Mouse (Mus musculus) heart, embryonic 13.5 days (tissue): Measurements from ENCODE around the gene Cfap73. TPM values are rescaled to one million over a fixed set of nuclear protein-coding genes. Genes with fewer than 3 reads are reported as not detected.
A peak's percentile ranks its signal among the peaks of the same experiment; 100 is the strongest.

Experiments
- ATAC-seq: fragments of 200-750 bp; cut with Nextera tagmentation; 2 replicates; pipeline ENCODE4 v1.8.0; 2017; ENCODE audit warnings: moderate TSS enrichment; ENCODE audit not compliant: insufficient number of reproducible peaks, low FRiP score, low TSS enrichment; ENCODE audit errors: extremely low read depth
- H3K27ac ChIP-seq: fragments of 300-500 bp; sonication (generic); replicated peaks from 2 replicates; pipeline ENCODE4 v1.5.1; 2015; ENCODE audit warnings: moderate library complexity, mild to moderate bottlenecking, inconsistent platforms
- H3K27me3 ChIP-seq: fragments of 300-500 bp; sonication (generic); replicated peaks from 2 replicates; pipeline ENCODE4 v1.6.1; 2015; ENCODE audit warnings: mild to moderate bottlenecking, inconsistent platforms
- H3K36me3 ChIP-seq: fragments of 300-500 bp; sonication (generic); 2 replicates; pipeline ENCODE4 v1.6.1; 2015; ENCODE audit warnings: mild to moderate bottlenecking, inconsistent platforms
- H3K4me1 ChIP-seq: fragments of 300-500 bp; sonication (generic); 2 replicates; pipeline ENCODE4 v1.6.1; 2015; ENCODE audit warnings: inconsistent platforms
- H3K4me2 ChIP-seq: fragments of 300-500 bp; sonication (generic); 2 replicates; pipeline ENCODE4 v1.6.1; 2015; ENCODE audit warnings: inconsistent platforms, mild to moderate bottlenecking, moderate library complexity
- H3K4me3 ChIP-seq: fragments of 300-500 bp; sonication (generic); 2 replicates; pipeline ENCODE4 v1.5.1; 2015; ENCODE audit warnings: moderate library complexity, mild to moderate bottlenecking, inconsistent platforms
- H3K9ac ChIP-seq: fragments of 300-500 bp; sonication (generic); 2 replicates; pipeline ENCODE4 v1.6.1; 2015; ENCODE audit warnings: inconsistent platforms, mild to moderate bottlenecking, moderate library complexity
- H3K9me3 ChIP-seq: fragments of 300-500 bp; sonication (generic); 2 replicates; pipeline ENCODE4 v1.6.1; 2016; ENCODE audit warnings: inconsistent platforms
- WGBS: fragments of 180-500 bp; shearing (Covaris S2); methylation state at CpG from one replicate; pipeline ENCODE4 v1.1.7; 2015; ENCODE audit warnings: mixed read lengths; 5-methylcytosine and 5-hydroxymethylcytosine counted together
- polyA plus RNA-seq: library from polyadenylated mRNA; unstranded; fragments of >200 nt; fragmentation: Nextera tagmentation; extraction: Ambion mirVana; gene quantifications from 2 replicates; pipeline ENCODE4 v1.2.1, GENCODE M21; 2015

Cfap73 gene
- polyA plus RNA-seq, 1 experiment from 2014 or later = not detected

DNA sequence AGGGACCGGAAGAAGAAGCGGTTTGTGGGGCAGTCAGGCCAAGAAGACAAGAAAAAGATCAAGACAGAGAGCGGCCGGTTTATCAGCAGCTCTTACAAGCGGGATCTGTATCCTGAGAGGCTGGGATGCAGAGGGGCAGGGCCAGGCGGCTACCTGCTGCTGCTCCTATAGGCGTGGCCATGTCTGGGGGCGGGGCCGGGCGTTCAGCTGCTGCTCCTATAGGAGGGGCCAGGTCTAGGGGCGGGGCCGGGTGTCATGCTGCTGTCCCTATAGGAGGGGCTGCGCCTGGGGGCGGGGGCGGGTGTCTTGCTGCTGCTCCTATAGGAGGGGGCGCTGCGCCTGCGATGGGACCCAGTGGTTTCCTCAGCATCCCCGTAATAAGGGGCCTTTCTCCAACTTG is 7.6 kb downstream of the Cfap73 start:
- H3K36me3 ChIP-seq = peaks cover 74% of the 10 kb centered on the region
- no peaks in the 10 kb centered on the region for H3K9me3 ChIP-seq
- 42% methylated on average over 19 of the region's 19 CpGs for WGBS
- peaks cover 12% of the 10 kb centered on the region for H3K27me3 ChIP-seq
- peaks cover 27% of the 10 kb centered on the region for H3K4me1 ChIP-seq
- H3K4me2 ChIP-seq = no peak overlapping the region
- no peak overlapping the region for H3K4me3 ChIP-seq
- H3K9ac ChIP-seq = no peak overlapping the region
- no peak for ATAC-seq
- H3K27ac ChIP-seq = no peak overlapping the region

DNA sequence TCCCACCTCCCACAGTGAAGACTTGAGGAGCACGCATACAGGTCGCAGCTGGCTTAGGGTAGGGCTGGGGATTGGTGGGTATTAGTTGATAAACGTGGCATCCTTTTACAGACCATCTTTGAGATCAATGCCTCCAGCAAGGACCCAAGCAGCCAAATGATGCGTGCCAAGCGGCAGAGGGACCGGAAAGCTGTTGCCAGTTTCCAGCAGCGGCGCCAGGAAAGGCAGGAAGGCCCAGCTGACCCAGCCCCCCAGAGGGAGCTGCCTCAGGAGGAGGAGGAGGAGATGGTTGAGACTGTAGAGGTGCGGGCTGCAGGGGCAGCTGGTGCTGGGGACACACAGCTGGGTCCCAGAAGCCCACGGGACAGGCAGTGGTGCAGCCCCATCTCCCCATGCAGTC is 9.6 kb downstream of the Cfap73 start:
- WGBS = 91% methylated on average over 10 of the region's 10 CpGs
- peaks cover 19% of the 10 kb centered on the region for H3K4me1 ChIP-seq
- no peak overlapping the region for H3K4me2 ChIP-seq
- H3K36me3 ChIP-seq = peaks cover 93% of the 10 kb centered on the region
- no peak overlapping the region for H3K4me3 ChIP-seq
- H3K27me3 ChIP-seq = no peaks in the 10 kb centered on the region
- ATAC-seq = no peak
- no peak overlapping the region for H3K27ac ChIP-seq
- H3K9me3 ChIP-seq = no peaks in the 10 kb centered on the region
- H3K9ac ChIP-seq = no peak overlapping the region

DNA sequence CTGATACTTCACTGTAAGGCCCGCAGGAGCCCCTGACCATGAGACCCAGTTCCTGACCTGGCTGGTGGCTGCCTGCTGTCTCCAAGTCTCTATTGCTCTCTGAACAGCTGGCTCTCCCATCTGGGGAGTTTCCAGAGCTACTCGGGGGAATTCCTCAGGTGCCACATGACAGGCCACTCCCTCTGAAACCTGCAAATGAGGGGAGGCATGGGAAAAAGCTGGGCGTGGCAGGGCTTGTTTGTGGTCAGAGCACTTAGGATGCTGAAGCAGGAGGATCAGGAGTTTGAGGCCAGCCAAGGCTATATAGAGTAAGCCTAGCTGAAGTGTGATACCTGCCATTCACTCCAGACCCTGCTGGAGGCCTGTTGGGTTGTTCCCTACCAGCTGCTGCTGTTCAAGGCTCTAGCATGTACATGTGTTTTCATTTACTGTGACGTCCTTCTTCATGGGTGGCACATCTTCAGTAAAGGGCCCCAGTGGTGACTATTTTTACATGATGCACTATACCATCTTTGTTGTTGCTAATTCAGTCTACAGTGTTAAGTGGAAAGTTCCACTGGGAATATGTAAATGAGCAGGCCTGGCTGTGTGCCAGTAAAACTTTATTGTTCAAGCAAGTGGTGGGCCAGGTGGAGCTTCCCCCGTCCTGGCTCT is 11.7 kb downstream of the Cfap73 start:
- Histone ChIP-seq H3K9ac (no peak overlapping the region), H3K27me3 (no peaks in the 10 kb centered on the region), H3K4me2 (no peak overlapping the region), H3K9me3 (no peaks in the 10 kb centered on the region), H3K36me3 (peaks cover 100% of the 10 kb centered on the region), H3K27ac (no peak overlapping the region), H3K4me3 (no peak overlapping the region), H3K4me1 (peaks cover 9% of the 10 kb centered on the region)
- 81% methylated on average over 5 of the region's 5 CpGs for WGBS
- ATAC-seq = no peak

DNA sequence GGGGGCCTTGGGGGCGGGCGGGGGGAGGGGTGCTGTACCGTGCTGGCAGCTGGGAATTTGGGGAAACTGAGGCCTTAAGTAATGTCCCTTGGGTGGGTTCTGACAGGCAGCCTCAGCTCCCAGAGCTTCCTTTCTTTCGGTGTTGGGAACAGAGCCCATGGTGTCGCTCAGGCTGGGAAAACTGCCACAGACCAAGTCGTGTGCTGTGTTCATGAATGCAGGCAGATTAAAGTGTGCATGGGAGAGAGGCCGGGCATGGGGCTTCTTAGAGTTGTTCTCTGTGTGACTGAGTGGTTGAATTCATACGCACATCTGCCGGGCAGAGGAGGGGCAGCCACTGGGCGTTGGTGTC is 12.2 kb downstream of the Cfap73 start:
- Histone ChIP-seq H3K36me3 (peaks cover 100% of the 10 kb centered on the region), H3K9me3 (no peaks in the 10 kb centered on the region), H3K9ac (no peak overlapping the region; the same call in 1 of the 2 replicates), H3K4me3 (no peak overlapping the region), H3K27ac (no peak overlapping the region), H3K4me1 (peaks cover 9% of the 10 kb centered on the region), H3K27me3 (no peaks in the 10 kb centered on the region), H3K4me2 (no peak overlapping the region)
- WGBS = 91% methylated on average over 10 of the region's 10 CpGs
- no peak for ATAC-seq

DNA sequence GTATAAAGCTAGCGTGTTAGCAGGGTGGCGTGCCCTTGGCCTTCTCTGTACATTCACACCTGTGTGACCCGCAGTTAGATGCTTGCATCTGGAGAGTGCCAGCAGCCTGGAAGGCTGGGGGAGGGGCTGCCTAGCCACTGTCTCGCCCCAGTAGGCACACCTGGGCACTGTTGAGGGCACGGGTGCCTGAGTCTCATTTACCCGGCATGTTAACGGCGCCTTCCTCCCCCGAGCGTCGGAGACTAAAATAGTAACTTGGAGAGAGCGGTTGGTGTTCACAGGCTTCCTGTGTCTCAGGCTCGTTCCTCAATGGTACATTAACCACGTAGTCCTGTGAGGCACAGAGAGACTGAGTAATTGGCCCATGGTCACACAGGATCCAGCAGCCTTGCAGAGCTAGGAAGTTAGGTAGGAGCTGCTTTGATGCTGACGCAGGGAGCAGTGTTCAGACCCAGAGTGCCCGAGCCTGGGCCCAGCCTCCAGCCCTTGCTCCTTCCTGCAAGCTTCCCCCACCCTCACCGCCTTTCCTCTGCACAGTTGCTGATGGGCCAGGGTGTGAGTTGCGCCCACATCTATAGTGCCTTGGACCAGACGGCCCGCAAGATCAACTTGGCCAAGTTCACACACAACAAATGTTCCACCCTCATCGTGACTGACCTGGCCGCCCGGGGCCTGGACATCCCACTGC is 12.8 kb downstream of the Cfap73 start:
- Histone ChIP-seq H3K4me1 (peaks cover 9% of the 10 kb centered on the region), H3K4me3 (no peak overlapping the region), H3K27ac (no peak overlapping the region), H3K4me2 (no peak overlapping the region), H3K27me3 (no peaks in the 10 kb centered on the region), H3K9me3 (no peaks in the 10 kb centered on the region), H3K9ac (no peak overlapping the region; the same call in 1 of the 2 replicates), H3K36me3 (peaks cover 100% of the 10 kb centered on the region)
- no peak for ATAC-seq
- WGBS = 78% methylated on average over 23 of the region's 23 CpGs

DNA sequence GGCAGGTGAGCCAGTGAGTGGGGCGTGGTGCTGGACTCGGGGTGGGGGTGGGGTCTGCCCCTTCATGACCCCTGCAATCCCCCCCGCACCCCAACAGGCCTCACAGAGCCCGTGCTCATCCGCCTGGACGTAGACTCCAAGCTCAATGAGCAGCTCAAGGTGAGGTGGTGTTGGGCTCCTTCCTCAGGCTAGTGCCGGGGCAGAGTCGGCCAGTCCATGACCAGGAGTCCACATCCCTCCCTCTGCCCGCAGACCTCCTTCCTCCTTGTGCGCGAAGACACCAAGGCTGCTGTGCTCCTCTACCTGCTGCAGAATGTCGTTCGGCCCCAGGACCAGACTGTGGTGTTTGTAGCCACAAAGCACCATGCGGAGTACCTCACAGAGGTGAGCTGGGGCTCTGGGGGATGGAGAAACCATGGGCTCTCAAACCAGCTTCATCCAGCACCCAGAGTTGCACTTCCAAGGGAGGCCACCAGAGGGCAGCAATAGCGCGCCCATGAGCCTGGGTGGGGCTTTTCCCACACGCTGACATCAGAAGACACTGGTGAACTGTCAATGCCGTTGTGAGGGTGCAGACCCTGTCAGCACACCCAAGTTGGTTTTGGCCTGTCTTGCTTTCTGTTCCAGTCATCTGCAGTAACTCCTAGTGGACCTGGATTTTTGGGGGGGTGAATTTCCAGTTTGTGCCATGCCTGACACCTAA is 13.5 kb downstream of the Cfap73 start:
- no peak for ATAC-seq
- Histone ChIP-seq H3K36me3 (peaks cover 100% of the 10 kb centered on the region), H3K4me3 (no peak overlapping the region)

DNA sequence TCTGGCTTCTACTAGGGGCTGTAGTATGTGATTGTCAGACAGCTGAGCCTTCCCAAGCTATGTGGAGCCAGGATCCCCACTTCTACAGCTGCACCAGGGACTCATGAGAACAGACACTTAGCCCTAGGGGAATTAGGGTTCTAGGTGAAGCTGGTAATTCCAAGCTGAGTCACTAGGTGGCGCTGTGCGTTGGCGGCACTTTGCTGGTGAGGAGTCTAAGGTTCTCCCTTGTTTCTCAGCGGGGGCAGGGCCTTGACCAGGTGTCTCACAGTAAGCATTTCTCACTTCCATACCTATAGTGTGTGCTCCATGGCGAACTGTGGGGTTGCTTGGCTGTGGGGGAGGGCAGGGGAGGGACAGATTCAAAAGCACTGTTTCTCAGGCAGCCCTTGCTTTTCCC is 14.8 kb downstream of the Cfap73 start:
- Histone ChIP-seq H3K4me1 (peaks cover 10% of the 10 kb centered on the region), H3K9ac (no peak overlapping the region), H3K27me3 (no peaks in the 10 kb centered on the region), H3K36me3 (peaks cover 90% of the 10 kb centered on the region), H3K4me3 (no peak overlapping the region), H3K9me3 (peaks cover 5% of the 10 kb centered on the region; the same call in 1 of the 2 replicates), H3K27ac (no peak overlapping the region), H3K4me2 (no peak overlapping the region)
- no peak for ATAC-seq
- 12% methylated on average over 5 of the region's 5 CpGs for WGBS

More for the DNA sequence above, 13.5 kb downstream of the Cfap73 start:
- H3K4me1 ChIP-seq = peaks cover 9% of the 10 kb centered on the region
- H3K27ac ChIP-seq = no peak overlapping the region
- H3K9ac ChIP-seq = no peak overlapping the region
- H3K27me3 ChIP-seq = no peaks in the 10 kb centered on the region
- H3K9me3 ChIP-seq = peaks cover 5% of the 10 kb centered on the region; the same call in 1 of the 2 replicates
- 63% methylated on average over 17 of the region's 18 CpGs for WGBS
- no peak overlapping the region for H3K4me2 ChIP-seq

DNA sequence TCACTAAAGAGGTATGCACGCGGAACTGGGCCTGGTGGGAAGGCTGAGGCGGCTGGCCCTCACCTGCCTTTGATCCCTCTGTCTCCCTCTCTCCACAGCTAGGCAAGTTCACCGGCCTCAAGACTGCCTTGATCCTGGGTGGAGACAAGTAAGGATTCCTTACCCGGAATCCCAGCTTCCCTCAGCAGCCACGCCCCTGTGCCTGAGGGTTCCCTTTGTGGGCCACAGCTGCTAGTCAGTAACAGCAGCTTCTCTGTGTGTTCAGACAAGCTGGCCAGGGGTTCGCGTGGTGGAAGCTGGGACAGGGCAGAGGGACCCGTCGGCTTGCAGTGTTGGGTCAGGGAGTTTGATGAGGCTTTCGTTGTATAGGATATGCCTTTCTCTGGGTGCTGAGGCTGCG is 15.3 kb downstream of the Cfap73 start:
- no peak overlapping the region for H3K4me3 ChIP-seq
- WGBS = 81% methylated on average over 12 of the region's 12 CpGs
- peaks cover 14% of the 10 kb centered on the region for H3K4me1 ChIP-seq
- ATAC-seq = no peak
- no peak overlapping the region for H3K4me2 ChIP-seq
- no peak overlapping the region for H3K9ac ChIP-seq
- H3K27me3 ChIP-seq = no peaks in the 10 kb centered on the region
- peaks cover 5% of the 10 kb centered on the region; the same call in 1 of the 2 replicates for H3K9me3 ChIP-seq
- H3K27ac ChIP-seq = no peak overlapping the region
- peaks cover 86% of the 10 kb centered on the region for H3K36me3 ChIP-seq

DNA sequence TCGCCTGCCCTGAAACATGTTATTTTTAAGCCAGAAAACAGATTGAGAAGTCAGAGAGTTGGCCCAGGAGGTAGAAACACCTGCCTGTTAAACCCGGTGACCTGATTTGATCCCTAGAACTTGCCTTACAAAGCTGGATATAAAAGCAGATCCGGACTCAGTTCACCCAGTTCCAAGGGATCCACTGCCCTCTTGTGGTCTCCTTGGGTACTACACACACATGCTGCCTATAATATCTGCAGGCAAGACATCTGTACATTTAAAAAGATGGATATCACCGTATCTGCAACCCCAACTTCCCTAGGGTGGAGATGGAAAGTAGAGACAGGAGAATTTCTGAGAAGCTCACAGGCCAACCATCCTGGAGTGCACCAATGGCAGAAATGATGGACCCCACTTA is 18.1 kb downstream of the Cfap73 start:
- Histone ChIP-seq H3K36me3 (peaks cover 57% of the 10 kb centered on the region), H3K4me3 (no peak overlapping the region), H3K9ac (no peak overlapping the region), H3K4me2 (no peak overlapping the region), H3K9me3 (peaks cover 5% of the 10 kb centered on the region; the same call in 1 of the 2 replicates), H3K27me3 (no peaks in the 10 kb centered on the region), H3K27ac (no peak overlapping the region), H3K4me1 (peaks cover 18% of the 10 kb centered on the region)
- ATAC-seq = no peak
- 92% methylated on average over 4 of the region's 4 CpGs for WGBS

DNA sequence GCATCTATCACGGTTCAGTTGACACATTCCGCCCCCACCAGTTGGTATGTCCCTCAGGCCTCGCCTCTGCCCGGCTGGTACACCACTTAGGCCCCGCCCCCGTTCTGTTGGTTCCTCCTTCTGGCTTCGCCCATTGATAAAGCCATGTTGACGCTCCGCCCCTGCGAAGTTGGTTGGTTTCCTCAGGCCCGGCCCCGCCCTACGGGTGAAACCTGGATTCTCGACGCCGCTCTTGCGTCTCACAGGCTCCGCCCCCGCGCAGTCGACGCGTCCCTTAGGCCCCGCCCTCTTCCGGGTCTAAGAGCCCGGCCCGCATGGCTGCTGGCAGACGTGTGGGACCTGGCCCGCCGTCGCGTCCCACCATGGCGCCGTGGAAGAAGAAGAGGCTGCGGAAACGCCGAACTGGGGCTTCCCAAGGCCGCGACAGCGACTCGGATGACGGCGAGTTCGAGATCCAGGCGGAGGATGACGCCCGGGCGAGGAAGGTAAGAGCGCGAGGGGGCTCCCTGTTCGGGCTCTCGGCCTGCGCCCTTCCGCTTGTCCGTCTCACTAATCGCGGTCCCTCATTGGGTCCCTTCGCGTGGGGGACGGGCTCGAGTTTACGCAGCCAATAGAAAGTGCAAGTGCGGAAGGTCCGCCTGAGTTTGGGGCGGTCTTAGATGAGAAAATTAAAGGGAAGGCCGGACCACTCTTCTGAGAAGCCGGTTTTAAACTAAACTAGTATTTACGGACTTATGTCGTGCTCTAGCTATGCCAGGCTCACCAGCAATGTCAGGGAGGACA is 21.0 kb downstream of the Cfap73 start:
- H3K9ac ChIP-seq = peak overlapping the region; percentile 88
- WGBS = under 1% methylated on average over 69 of the region's 69 CpGs
- peak; percentile 92 for ATAC-seq

DNA sequence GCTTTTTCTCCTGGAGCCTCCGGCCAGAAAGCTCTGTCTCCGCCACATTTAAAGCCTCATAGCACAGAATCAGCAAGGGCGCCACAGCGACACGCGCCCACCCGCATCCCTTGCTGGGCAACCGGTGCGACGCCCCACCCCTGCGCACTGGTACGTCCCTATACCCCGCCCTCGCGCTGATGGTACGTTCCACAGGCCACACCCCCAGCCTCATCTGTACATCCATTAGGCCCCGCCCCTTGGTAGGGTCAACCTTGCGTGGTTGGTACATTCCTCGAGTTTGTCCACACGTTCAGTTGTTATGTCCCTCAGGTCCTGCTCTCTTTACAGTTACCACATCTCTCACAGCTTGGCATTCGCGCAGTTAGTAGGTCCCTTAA is 21.6 kb downstream of the Cfap73 start, which contains the start of the genes Rita1 and Ddx54:
Gene Rita1 (minus strand): TSS at position 148 of the 380 bp plus-strand sequence.
Gene Ddx54 (plus strand): TSS at position 298 of the 380 bp plus-strand sequence.
- peaks cover 20% of the 10 kb centered on the region for H3K4me1 ChIP-seq
- peak within 1 kb of the TSS; percentile 88 for H3K9ac ChIP-seq
- H3K4me3 ChIP-seq = peak within 1 kb of the TSS; percentile 74
- no peaks in the 10 kb centered on the region for H3K27me3 ChIP-seq
- WGBS = under 1% methylated on average over 22 of the region's 22 CpGs
- H3K4me2 ChIP-seq = peak within 1 kb of the TSS; percentile 87
- peak; percentile 81 for ATAC-seq
- peaks cover 37% of the 10 kb centered on the region for H3K36me3 ChIP-seq
- peaks cover 5% of the 10 kb centered on the region; the same call in 1 of the 2 replicates for H3K9me3 ChIP-seq
- H3K27ac ChIP-seq = peak within 1 kb of the TSS; percentile 81

More for the DNA sequence above, 21.0 kb downstream of the Cfap73 start:
- Histone ChIP-seq H3K27ac (peak overlapping the region; percentile 81), H3K36me3 (peaks cover 38% of the 10 kb centered on the region), H3K9me3 (peaks cover 5% of the 10 kb centered on the region; the same call in 1 of the 2 replicates), H3K27me3 (no peaks in the 10 kb centered on the region), H3K4me1 (peaks cover 20% of the 10 kb centered on the region), H3K4me3 (peak overlapping the region; percentile 74), H3K4me2 (peak overlapping the region; percentile 87)
